Mouse (Mus musculus): ENCODE data around the gene Dock4.

Gene Dock4

GRCm38 (mm10) chr12:40512370-40512693 is 66.6 kb downstream of the Dock4 start:
- no peak for DNase-seq

- DNase-seq: no peak
Measured at GRCm38 (mm10) chr12:40512994-40513393, 67.2 kb downstream of the Dock4 start.

DNA sequence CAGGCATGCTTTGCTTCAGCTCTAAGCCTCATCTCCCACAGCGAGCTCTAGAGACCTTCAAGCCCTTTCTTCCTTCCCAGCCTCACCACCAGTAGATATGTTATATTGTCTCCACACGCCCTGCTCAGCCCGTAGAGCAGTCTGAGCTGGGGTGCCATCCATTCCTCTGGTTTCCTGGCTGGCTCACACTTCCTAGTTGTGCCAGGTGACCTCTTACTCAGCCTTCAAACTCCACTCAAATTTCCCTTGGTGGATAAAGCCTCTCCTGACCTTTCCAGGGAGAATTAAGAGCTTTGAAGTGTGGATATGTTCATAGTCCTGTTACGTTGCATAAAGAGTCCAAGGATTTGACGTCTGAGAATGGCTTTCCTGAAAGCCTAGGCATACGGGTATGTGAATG is 68.3 kb downstream of the Dock4 start:
- no peak for DNase-seq

- no peak for DNase-seq
Measured at GRCm38 (mm10) chr12:40522468-40522867, 76.7 kb downstream of the Dock4 start.

- DNase-seq: no peak
Measured at GRCm38 (mm10) chr12:40523020-40523419, 77.3 kb downstream of the Dock4 start.

- DNase-seq: no peak
Measured at GRCm38 (mm10) chr12:40525045-40525444, 79.3 kb downstream of the Dock4 start.

DNA sequence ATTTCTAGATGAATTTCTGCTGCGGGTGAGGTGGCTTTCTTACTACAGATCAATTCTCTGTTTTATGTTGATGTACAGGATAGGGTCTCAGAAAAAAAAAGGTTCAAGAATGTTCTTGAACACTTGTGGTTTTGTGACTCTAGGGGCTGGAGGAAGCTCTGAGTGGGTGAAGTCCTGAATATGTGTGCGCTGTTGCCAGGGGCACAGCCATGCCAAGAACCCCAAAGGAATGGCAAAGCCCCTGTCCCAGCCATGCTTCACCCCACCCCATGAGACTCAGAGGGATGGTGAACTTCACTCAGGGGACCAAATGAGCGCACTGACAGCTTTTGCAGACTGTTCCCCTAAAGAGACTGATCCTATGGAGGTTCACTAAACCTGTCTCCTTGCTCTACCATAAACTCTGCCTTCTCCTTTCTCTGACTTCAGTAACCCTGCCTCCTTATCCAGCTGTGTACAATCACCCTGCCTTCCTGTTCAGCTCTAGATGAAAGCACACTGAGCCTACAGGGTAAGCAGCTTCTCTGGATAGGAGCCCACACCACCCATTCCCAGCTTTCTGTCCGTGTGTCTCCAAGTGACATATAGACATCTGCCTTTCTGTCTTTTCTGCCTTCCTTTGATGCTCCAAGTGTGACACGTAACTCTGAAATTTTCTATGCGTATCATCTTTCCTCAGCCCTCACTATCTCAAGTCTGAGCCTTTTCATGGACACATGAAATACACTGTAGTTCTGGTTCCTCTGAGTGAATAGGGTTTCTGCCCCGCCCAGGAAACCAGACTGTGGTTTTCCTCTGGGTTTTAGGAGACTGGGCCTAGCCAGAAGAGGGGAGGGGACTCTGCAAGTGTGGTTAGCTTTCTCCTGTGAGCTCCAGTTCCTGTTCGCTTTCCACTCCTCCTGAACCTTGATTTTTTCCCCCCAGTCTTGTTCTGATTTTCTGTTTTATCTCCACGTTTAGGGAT is 90.2 kb downstream of the Dock4 start:
- peak; percentile 53 for DNase-seq

- no peak for DNase-seq
Measured at GRCm38 (mm10) chr12:40537826-40538225, 92.1 kb downstream of the Dock4 start.

GRCm38 (mm10) chr12:40538318-40538717 is 92.6 kb downstream of the Dock4 start:
- DNase-seq: no peak

DNA sequence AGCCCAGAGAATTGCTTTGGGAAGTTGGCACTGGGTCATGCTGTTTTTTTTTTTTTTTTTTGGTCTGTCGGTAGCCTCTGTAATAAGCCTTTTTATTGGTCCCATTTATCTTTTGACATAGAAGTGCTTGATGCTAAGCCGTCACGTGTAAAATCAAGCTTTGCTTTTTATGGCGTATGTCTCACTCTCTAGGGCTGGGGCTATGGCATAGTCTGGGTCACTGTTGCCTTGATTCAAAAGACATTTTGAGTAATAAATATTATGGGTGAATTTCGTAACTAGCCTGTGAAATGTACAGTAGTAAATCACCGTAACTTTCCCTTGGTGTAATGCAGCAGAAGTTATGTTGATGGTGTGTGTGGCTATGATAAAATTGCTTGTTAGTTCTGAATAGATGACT is 93.0 kb downstream of the Dock4 start:
- DNase-seq: no peak

- no peak for DNase-seq
Measured at GRCm38 (mm10) chr12:40544273-40544672, 98.5 kb downstream of the Dock4 start.

GRCm38 (mm10) chr12:40546827-40547226 is 101.1 kb downstream of the Dock4 start:
- no peak for DNase-seq

DNA sequence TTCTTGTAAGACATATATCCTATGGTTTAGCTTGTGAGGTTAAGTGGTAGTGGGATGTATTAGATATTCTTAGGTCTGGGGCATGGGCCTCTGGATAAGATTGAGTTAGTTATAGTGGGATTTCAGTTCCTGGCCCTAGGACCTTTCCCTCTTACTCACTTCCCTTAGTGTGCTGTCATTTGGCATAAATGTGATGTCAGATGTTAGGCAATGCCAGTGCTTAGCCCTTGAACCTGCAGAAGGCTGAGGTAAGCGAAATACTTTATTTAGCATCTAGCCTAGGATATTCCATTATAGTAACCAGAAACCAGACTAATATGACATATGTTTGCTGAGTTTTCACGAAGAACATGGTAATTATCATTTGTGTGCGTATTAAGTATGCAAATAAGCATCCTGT is 105.6 kb downstream of the Dock4 start:
- no peak for DNase-seq

DNA sequence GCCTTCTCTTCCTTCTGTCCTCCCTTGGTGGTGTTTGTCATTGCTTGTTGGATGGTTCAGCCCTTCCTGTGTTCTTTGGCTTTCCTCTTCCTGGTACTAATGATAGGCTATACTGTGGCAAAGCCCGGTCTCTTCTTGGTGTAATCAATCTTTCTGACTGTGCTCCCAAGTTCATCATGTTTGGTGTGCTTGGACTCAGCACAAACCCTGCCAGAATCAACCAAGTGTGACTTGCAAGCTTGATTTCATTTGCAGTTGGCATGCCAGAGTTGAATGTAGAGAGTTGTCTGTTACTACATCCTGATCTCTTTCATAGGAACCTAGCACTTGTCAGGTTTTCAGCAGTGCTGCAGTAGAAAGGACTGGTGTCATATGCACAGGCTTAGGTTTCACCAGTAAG is 106.4 kb downstream of the Dock4 start:
- DNase-seq: no peak

DNA sequence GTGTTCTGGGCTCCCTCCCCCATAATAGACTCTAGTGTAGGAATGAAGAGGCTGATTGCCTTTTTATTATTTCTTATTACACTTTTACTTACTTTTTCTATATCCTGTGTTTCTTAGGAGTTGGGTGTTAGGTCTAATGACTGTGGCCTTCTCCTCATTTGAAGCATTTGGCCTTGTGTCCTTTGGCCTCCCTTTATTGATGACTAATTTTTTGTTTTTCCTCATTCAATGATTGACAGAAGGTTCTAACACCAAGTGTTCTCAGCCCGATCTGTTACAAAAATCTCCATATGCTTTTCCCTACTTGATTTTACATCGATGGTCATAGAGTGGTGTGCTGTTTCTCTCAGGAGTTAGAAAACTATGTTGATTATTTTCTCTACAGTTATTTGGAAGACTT is 108.2 kb downstream of the Dock4 start:
- no peak for DNase-seq

DNA sequence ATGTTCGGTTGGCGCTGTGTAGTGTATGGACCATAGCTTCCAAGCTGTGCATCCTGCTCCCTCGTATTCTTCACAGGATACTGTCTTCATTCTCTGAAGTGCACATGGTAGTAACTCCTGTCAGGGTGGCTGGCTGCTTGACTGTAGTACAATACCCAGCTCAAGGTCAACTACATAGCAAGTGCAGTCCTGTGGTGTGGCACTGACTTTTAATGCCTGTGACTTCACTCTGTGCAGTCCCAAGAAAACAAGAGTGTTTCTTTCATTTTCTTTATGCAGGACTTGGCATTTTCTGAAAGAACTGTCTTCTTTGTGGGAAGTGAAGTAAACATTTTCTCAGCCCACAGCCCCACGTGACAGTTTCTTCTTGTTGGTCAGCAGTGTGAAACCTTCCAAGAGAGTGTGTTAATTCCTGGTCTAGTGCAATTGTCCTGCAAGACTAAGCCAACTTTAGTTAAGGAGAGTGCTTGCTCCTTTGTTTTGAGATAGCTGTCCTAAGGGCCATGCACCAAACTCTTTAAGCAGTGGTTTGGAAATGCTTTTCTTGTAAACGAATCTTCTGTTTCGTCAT is 109.3 kb downstream of the Dock4 start:
- DNase-seq: no peak

DNA sequence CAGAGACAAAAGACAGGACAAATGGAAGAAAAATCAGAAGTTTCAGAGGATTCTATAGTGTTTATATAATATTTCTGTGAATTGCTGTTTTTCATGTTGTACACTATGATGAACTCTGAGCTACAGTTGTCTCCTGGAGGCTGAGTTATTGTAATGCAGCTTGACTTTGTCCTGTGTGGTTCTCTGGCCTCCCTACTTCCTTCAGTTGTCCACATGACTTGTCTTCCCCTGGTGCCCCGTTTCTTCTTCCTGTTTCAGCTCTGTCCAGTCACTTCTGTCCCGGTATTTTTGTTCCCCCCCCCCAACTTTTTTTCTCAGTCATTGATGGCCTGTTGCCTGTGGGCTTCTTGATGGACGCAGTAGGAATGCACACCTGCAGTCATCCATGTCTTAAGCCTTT is 112.8 kb downstream of the Dock4 start:
- no peak for DNase-seq

- peak; percentile 6 for DNase-seq
Measured at GRCm38 (mm10) chr12:40559103-40559502, 113.4 kb downstream of the Dock4 start.

- no peak for DNase-seq
Measured at GRCm38 (mm10) chr12:40563703-40564102, 118.0 kb downstream of the Dock4 start.

DNA sequence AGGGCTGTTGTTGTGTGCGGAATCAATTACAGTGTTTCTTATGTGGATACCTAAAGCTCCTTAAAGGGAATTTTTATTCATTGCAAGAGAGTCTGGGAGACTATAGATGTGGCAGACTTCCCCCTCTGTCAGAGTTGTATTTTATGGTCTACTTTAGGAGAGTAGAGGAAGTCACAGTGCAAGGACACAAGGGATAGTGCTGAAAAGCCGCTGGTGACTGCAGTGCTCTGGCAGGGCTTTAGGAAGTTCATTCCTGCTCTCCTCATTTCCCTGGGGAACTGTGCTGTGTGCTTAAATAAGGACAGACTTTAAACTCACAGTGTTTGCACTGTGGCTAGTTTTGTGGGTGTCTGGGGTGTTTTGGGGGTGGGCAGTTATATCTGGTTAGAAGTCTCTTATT is 118.5 kb downstream of the Dock4 start:
- DNase-seq: no peak

DNA sequence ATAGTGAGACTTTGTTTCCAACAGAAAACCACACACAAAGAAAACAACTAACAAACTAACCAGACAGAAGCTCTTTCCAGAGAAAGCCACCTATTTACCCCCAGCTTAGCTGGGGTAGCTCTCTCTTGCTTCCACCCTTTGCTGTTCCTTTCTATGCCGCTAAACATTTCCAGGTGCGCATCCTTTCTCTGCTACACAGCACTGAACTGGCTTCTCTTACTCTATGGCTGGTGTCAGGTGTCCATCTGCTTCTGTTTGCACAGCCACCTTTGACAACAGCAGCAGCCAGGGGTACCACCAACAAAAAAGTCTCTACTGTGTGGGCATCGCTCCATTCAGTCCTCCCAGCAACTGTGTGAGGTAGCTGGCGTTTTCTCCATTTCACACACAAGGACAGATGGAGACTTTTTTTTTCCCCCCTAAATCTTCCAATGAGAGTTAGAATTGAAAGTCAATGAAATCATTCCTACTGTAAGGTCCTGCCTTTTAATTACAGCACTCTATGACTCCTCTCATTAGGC is 122.7 kb downstream of the Dock4 start:
- DNase-seq: no peak

DNA sequence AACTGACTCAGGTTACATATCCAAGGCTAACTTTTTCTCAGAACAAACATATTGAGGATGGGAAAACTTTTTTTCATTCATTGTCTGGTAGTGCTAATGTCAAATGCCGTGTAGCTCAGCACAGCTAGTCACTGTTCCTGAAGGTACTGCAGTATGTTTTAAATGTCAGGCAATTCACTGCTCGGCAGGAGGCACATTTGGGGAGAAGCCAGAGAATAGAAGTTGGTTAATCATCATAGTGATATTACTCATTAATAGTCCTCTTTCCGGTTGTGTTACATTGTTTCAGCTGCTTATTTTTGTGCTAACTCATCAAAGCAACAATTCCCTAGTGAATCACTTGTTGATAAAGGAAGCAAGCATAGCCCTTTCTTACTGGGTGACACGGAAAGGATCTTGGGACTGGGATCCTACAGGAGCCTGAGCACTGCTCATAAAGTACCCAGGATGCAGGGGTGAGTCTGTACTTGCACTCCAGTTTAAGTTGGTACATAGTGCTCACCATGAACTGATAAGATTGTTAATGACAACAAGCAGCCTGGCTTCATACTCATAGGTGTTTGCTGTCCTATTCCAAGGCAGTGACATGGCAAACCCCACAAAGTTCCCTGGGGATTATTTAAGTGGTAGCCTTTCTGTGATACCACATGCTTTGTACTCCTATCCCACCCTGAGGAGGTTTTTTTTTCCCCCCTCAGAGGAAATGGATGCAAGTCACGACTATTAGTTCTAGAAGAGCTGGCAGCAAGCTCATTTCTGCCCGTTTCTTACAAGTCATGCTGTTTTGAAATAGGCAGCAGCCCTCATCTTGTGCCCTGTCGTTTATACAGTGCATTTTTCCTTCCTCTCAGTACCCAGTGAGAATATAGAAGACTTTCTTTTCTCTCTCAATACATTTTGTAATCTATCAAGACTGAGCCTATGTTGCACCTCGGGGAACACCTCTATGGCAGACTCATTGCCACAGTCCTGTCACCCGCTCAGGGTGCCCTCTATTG is 123.5 kb downstream of the Dock4 start:
- no peak for DNase-seq

DNA sequence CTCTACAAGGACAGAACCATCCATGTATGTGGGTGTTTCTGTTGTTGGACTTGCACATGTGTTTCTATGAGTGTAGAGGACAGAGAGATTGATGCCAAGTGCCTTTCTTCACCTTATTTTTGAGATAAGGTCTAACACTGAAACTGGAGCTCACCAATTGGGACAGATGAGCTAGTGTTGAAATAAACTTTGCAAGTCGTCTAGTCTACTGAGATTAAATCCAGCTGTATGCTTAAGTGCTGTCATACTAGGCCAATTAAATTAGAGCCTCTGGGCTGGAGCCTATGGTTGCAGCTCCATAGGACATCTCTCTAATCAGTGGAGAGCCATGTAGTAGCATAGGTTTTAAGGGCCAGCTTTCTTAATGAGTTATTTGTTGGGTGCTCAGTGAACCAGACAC is 124.5 kb downstream of the Dock4 start:
- no peak for DNase-seq

Measured in thymus, postnatal 14 days (tissue).